ENCODE assay signal across 8 mouse cellular contexts in genomic region chr5:149136933-149137365, GRCm38 (mm10). TPM values are rescaled to one million over a fixed set of nuclear protein-coding genes. Genes with fewer than 3 reads are reported as not detected.
DNase-seq lines count a peak whose midpoint lies in the region; ATAC-seq and TF ChIP-seq lines count a peak whose summit lies in the region.

No protein-coding gene starts in this region.

- H3K36me3 ChIP-seq in kidney, embryonic 14.5 days (ENCODE audit: control insufficient read depth, insufficient read depth, low read length): no peaks in the 10 kb centered on the region
- no peaks in the 10 kb centered on the region for H3K36me3 ChIP-seq in midbrain, embryonic 11.5 days (ENCODE audit: control insufficient read depth, insufficient read depth, low read length)

- peak; percentile 70 for DNase-seq in kidney, adult 11 months
- peak; percentile 65 for DNase-seq in c-Kit-positive CD71-positive TER-119-negative erythroid progenitor cells, embryonic 14.5 days (ENCODE audit: low read depth)
- DNase-seq in kidney, adult 18-20 months: peak; percentile 62
- DNase-seq in ovary, postnatal 14 days (ENCODE audit: low spot score): peak; percentile 26
- DNase-seq in frontal cortex, postnatal 14 days (ENCODE audit: low spot score in 2 of 2): no peak
- DNase-seq in midbrain, embryonic 11.5 days (ENCODE audit: low spot score, missing footprints): no peak
- DNase-seq in layer of hippocampus, adult 2 months (ENCODE audit: low spot score in 2 of 2): no peak

- H3K27me3 ChIP-seq in kidney, embryonic 14.5 days (ENCODE audit: control insufficient read depth, insufficient read depth, low read length): no peaks in the 10 kb centered on the region
- no peaks in the 10 kb centered on the region for H3K27me3 ChIP-seq in midbrain, embryonic 11.5 days (ENCODE audit: control insufficient read depth, insufficient read depth, low read length)

- no peak overlapping the region for H3K4me2 ChIP-seq in kidney, embryonic 14.5 days (replicated peaks; ENCODE audit: low read depth, low read length)
- no peak overlapping the region for H3K4me2 ChIP-seq in midbrain, embryonic 11.5 days

- WGBS in kidney, embryonic 14.5 days: 79% methylated on average over 4 of the region's 4 CpGs
- 87% methylated on average over 4 of the region's 4 CpGs for WGBS in midbrain, embryonic 11.5 days

- no peak for ATAC-seq in kidney, embryonic 14.5 days (ENCODE audit: low FRiP score, low TSS enrichment)
- ATAC-seq in midbrain, embryonic 11.5 days (ENCODE audit: low FRiP score): no peak

- no peak for TF ChIP-seq CTCF in layer of hippocampus, adult 2 months (conservative IDR thresholded peaks at IDR 0.05)

- H3K4me3 ChIP-seq in kidney, embryonic 14.5 days (ENCODE audit: low read length): no peak overlapping the region
- no peak overlapping the region for H3K4me3 ChIP-seq in midbrain, embryonic 11.5 days (ENCODE audit: low read depth, low read length)
- H3K4me3 ChIP-seq in layer of hippocampus, adult 2 months: no peak overlapping the region

- no peaks in the 10 kb centered on the region for H3K4me1 ChIP-seq in kidney, embryonic 14.5 days (ENCODE audit: control insufficient read depth, insufficient read depth, low read length)
- H3K4me1 ChIP-seq in midbrain, embryonic 11.5 days (ENCODE audit: control insufficient read depth, insufficient read depth, low read length): no peaks in the 10 kb centered on the region

- no peaks in the 10 kb centered on the region for H3K9me3 ChIP-seq in kidney, embryonic 14.5 days (ENCODE audit: control insufficient read depth, low read length)
- H3K9me3 ChIP-seq in midbrain, embryonic 11.5 days (ENCODE audit: control insufficient read depth, low read length): no peaks in the 10 kb centered on the region

- H3K27ac ChIP-seq in kidney, embryonic 14.5 days (ENCODE audit: low read depth, low read length): no peak overlapping the region
- no peak overlapping the region for H3K27ac ChIP-seq in midbrain, embryonic 11.5 days (ENCODE audit: low read depth, low read length)
- no peak overlapping the region for H3K27ac ChIP-seq in layer of hippocampus, adult 2 months

- no peak overlapping the region for H3K9ac ChIP-seq in kidney, embryonic 14.5 days (ENCODE audit: low read depth, low read length)
- no peak overlapping the region for H3K9ac ChIP-seq in midbrain, embryonic 11.5 days (ENCODE audit: low read length)

RNA-seq across cellular contexts. Expression of gene Uspl1, which starts 47.2 kb away (rescaled TPM):
- 44.2 and 53.9 TPM in 2 replicates for polyA plus RNA-seq in kidney, embryonic 14.5 days (2014; fragmentation: Nextera tagmentation; extraction: Ambion mirVana)
- polyA plus RNA-seq in midbrain, embryonic 11.5 days (2014; fragmentation: Nextera tagmentation; extraction: Ambion mirVana): 81.3 and 83.3 TPM in 2 replicates
- 10 to 100 TPM; 38.8 to 39.0 TPM for total RNA-seq in layer of hippocampus, adult 2 months (2021)

RNA-seq across cellular contexts. Expression of gene Hmgb1, which starts 47.3 kb away (rescaled TPM):
- polyA plus RNA-seq in kidney, embryonic 14.5 days (2014; fragmentation: Nextera tagmentation; extraction: Ambion mirVana): 1,862 and 2,225 TPM in 2 replicates
- 1,896 and 1,979 TPM in 2 replicates for polyA plus RNA-seq in midbrain, embryonic 11.5 days (2014; fragmentation: Nextera tagmentation; extraction: Ambion mirVana)
- total RNA-seq in layer of hippocampus, adult 2 months (2021): 100 to 1,000 TPM; 143 to 147 TPM

Comparison
In these comparisons a context has a peak if more than half of its experiments do, and no peak if none do; other contexts are left out.
1. DNase-seq: peak in kidney, adult 11 months (single experiment), c-Kit-positive CD71-positive TER-119-negative erythroid progenitor cells, embryonic 14.5 days (single experiment), kidney, adult 18-20 months (single experiment) and ovary, postnatal 14 days (single experiment); none in frontal cortex, postnatal 14 days (0 of 2), midbrain, embryonic 11.5 days (single experiment) and layer of hippocampus, adult 2 months (0 of 2).